Mouse (Mus musculus) stomach, postnatal 0 days (tissue): ENCODE results near the gene Spats2l.

Source experiments
- CTCF ChIP-seq: IDR thresholded peaks from 2 replicates; pipeline ENCODE4 v1.5.1; 2016; ENCODE audit warnings: antibody characterized with exemption, low read depth, mild to moderate bottlenecking, moderate library complexity
- EP300 ChIP-seq: optimal IDR thresholded peaks from 2 replicates; pipeline ENCODE3; 2016; ENCODE audit warnings: antibody characterized with exemption

GRCm38 (mm10) chr1:57954376-57954765 is 180.4 kb downstream of the Spats2l start:
- TF ChIP-seq CTCF (no peak), EP300 (no peak)
